Comparison of ENCODE assay signal across 23 mouse cellular contexts in genomic region chr19:47026513-47026912, GRCm38 (mm10). TPM values are rescaled to one million over a fixed set of nuclear protein-coding genes. Genes with fewer than 3 reads are reported as not detected.
DNase-seq lines count a peak whose midpoint lies in the region; ATAC-seq and TF ChIP-seq lines count a peak whose summit lies in the region.
"Had no signal": no experiment of that assay in that cellular context is flagged by ENCODE, and none has a peak within 500 bp of the region (broad histone marks: within the 10 kb centered on the region; RNA-seq: fewer than 3 reads in every experiment).

No protein-coding gene starts in this region.

- intact Hi-C loops in left cerebral cortex, postnatal 36 days (cut with DNase I): no loop called here

- TF ChIP-seq EP300 in liver, embryonic 14.5 days (IDR thresholded peaks at IDR 0.05; ENCODE audit: low read depth): no peak

- H3K9ac ChIP-seq in hindbrain, postnatal 0 days (replicated peaks; ENCODE audit: low read length): no peak overlapping the region
- H3K9ac ChIP-seq in hindbrain, embryonic 11.5 days (ENCODE audit: low read depth, low read length): no peak overlapping the region
- H3K9ac ChIP-seq in liver, embryonic 14.5 days (replicated peaks): no peak overlapping the region
- H3K9ac ChIP-seq in liver, embryonic 12.5 days: no peak overlapping the region
- no peak overlapping the region for H3K9ac ChIP-seq in ES-E14 (ENCODE audit: insufficient read depth, low read depth, low read length, poor library complexity, severe bottlenecking)
- H3K9ac ChIP-seq: forebrain, embryonic 13.5 days; forebrain, postnatal 0 days; heart, embryonic 12.5 days; hindbrain, embryonic 15.5 days had no signal

- H3K4me3 ChIP-seq in hindbrain, postnatal 0 days (ENCODE audit: low read length): no peak overlapping the region
- H3K4me3 ChIP-seq in hindbrain, embryonic 11.5 days (ENCODE audit: low read depth, low read length): no peak overlapping the region
- no peak overlapping the region for H3K4me3 ChIP-seq in liver, embryonic 14.5 days (ENCODE audit: insufficient read depth in 1 of 2, low read depth in 2 of 2, low read length in 2 of 2)
- no peak overlapping the region for H3K4me3 ChIP-seq in liver, embryonic 12.5 days
- H3K4me3 ChIP-seq in ES-E14 (ENCODE audit: insufficient read depth in 1 of 2, low read depth in 1 of 2, low read length in 2 of 2, poor library complexity in 1 of 2, severe bottlenecking in 1 of 2): no peak overlapping the region
- H3K4me3 ChIP-seq: embryonic facial prominence, embryonic 10.5 days; forebrain, embryonic 13.5 days; heart, adult 2 months; heart, embryonic 12.5 days; hindbrain, embryonic 10.5 days; hindbrain, embryonic 15.5 days had no signal

- 89% methylated on average over 4 of the region's 4 CpGs for WGBS in hindbrain, postnatal 0 days
- 83% methylated on average over 4 of the region's 4 CpGs for WGBS in hindbrain, embryonic 11.5 days
- WGBS in liver, embryonic 14.5 days (ENCODE audit: insufficient replicate concordance): 73% methylated on average over 4 of the region's 4 CpGs
- 78% methylated on average over 4 of the region's 4 CpGs for WGBS in liver, embryonic 12.5 days (ENCODE audit: insufficient replicate concordance)

- H3K27ac ChIP-seq in hindbrain, postnatal 0 days: no peak overlapping the region
- H3K27ac ChIP-seq in hindbrain, embryonic 11.5 days (ENCODE audit: low read depth, low read length): no peak overlapping the region
- no peak overlapping the region for H3K27ac ChIP-seq in liver, embryonic 14.5 days
- H3K27ac ChIP-seq in liver, embryonic 12.5 days: no peak overlapping the region
- no peak overlapping the region for H3K27ac ChIP-seq in ES-E14 (ENCODE audit: insufficient read depth, low read depth, low read length, poor library complexity, severe bottlenecking)
- H3K27ac ChIP-seq: embryonic facial prominence, embryonic 10.5 days; forebrain, embryonic 13.5 days; heart, adult 2 months; hindbrain, embryonic 10.5 days; hindbrain, embryonic 15.5 days had no signal

- peaks cover 28% of the 10 kb centered on the region; the same call in 1 of the 2 replicates for H3K36me3 ChIP-seq in hindbrain, postnatal 0 days (ENCODE audit: insufficient read depth, low read length)
- H3K36me3 ChIP-seq in hindbrain, embryonic 11.5 days (ENCODE audit: control insufficient read depth, insufficient read depth, low read length): no peaks in the 10 kb centered on the region
- H3K36me3 ChIP-seq in liver, embryonic 14.5 days (replicated peaks; ENCODE audit: control insufficient read depth, insufficient read depth, low read depth): no peaks in the 10 kb centered on the region
- H3K36me3 ChIP-seq in liver, embryonic 12.5 days: no peaks in the 10 kb centered on the region
- H3K36me3 ChIP-seq in ES-E14 (ENCODE audit: control insufficient read depth, insufficient read depth, low read length, poor library complexity, severe bottlenecking): peaks cover 19% of the 10 kb centered on the region; the same call in 1 of the 2 replicates
- H3K36me3 ChIP-seq: embryonic facial prominence, embryonic 10.5 days; heart, embryonic 12.5 days had no signal

- no peaks in the 10 kb centered on the region for H3K4me1 ChIP-seq in hindbrain, postnatal 0 days (ENCODE audit: insufficient read depth, low read length)
- no peaks in the 10 kb centered on the region for H3K4me1 ChIP-seq in hindbrain, embryonic 11.5 days (replicated peaks; ENCODE audit: control insufficient read depth, insufficient read depth, low read length)
- H3K4me1 ChIP-seq in liver, embryonic 14.5 days (replicated peaks; ENCODE audit: control insufficient read depth in 2 of 2, insufficient read depth in 2 of 2, low read length in 1 of 2): peaks cover 0 to 2% of the 10 kb centered on the region in 2 experiments; a peak in 1 of 4 replicates
- H3K4me1 ChIP-seq in liver, embryonic 12.5 days: no peaks in the 10 kb centered on the region
- peaks cover 0 to 5% of the 10 kb centered on the region in 2 experiments; a peak in 3 of 4 replicates for H3K4me1 ChIP-seq in ES-E14 (ENCODE audit: control insufficient read depth in 2 of 2, insufficient read depth in 2 of 2, low read length in 2 of 2, poor library complexity in 1 of 2)
- H3K4me1 ChIP-seq: forebrain, embryonic 13.5 days; heart, embryonic 12.5 days; hindbrain, embryonic 15.5 days had no signal

- no peak overlapping the region for H3K4me2 ChIP-seq in hindbrain, postnatal 0 days (ENCODE audit: low read depth, low read length)
- no peak overlapping the region for H3K4me2 ChIP-seq in hindbrain, embryonic 11.5 days (replicated peaks; ENCODE audit: low read depth, low read length)
- no peak overlapping the region for H3K4me2 ChIP-seq in liver, embryonic 14.5 days (ENCODE audit: low read depth)
- H3K4me2 ChIP-seq in liver, embryonic 12.5 days: no peak overlapping the region
- H3K4me2 ChIP-seq: forebrain, embryonic 13.5 days; heart, embryonic 12.5 days; hindbrain, embryonic 15.5 days had no signal

- TF ChIP-seq CTCF in hindbrain, postnatal 0 days (IDR thresholded peaks at IDR 0.05; ENCODE audit: low read depth): peak; percentile 20; the same call in 1 of the 2 replicates
- peak; percentile 26; the same call in 1 of the 2 replicates for TF ChIP-seq CTCF in liver, embryonic 14.5 days (IDR thresholded peaks at IDR 0.05; ENCODE audit: low read depth)

- no peak for DNase-seq in hindbrain, postnatal 0 days (ENCODE audit: low spot score)
- no peak for DNase-seq in hindbrain, embryonic 11.5 days (ENCODE audit: low spot score)
- no peak for DNase-seq in liver, embryonic 14.5 days (ENCODE audit: low read depth in 3 of 3, low spot score in 3 of 3)
- DNase-seq in ES-E14 (ENCODE audit: low read depth, low spot score) (no peak), ZHBTc4 (ENCODE audit: low read depth, low spot score) (peak; percentile 25)
- DNase-seq in left cerebral cortex, postnatal 36 days (ENCODE audit: low spot score in 2 of 2): no peak
- DNase-seq: adrenal gland, adult 2 months; adrenal gland, postnatal 25 days; B cell, adult 2 months; cerebellum, adult 2 months; cerebellum, postnatal 10 days; forebrain, postnatal 0 days; gastrocnemius, postnatal 14 days; heart, adult 2 months had no signal

- no peaks in the 10 kb centered on the region for H3K9me3 ChIP-seq in hindbrain, postnatal 0 days (ENCODE audit: low read length)
- H3K9me3 ChIP-seq in hindbrain, embryonic 11.5 days (ENCODE audit: control insufficient read depth, low read length): no peaks in the 10 kb centered on the region
- no peaks in the 10 kb centered on the region for H3K9me3 ChIP-seq in liver, embryonic 14.5 days (ENCODE audit: control insufficient read depth, low read length)
- no peaks in the 10 kb centered on the region for H3K9me3 ChIP-seq in liver, embryonic 12.5 days (replicated peaks)
- no peaks in the 10 kb centered on the region for H3K9me3 ChIP-seq in ES-E14 (ENCODE audit: control insufficient read depth, insufficient read depth, low read depth, low read length)
- H3K9me3 ChIP-seq: embryonic facial prominence, embryonic 10.5 days; forebrain, embryonic 13.5 days; heart, embryonic 12.5 days; hindbrain, embryonic 10.5 days; hindbrain, embryonic 15.5 days had no signal

- in situ Hi-C loops in ES-E14 (cut with MboI; ENCODE audit: low sequenced_read_pairs in 2 of 2, unreplicated experiment in 2 of 2): no loop called here

- no peaks in the 10 kb centered on the region for H3K27me3 ChIP-seq in hindbrain, postnatal 0 days (ENCODE audit: insufficient read depth, low read length)
- H3K27me3 ChIP-seq in hindbrain, embryonic 11.5 days (ENCODE audit: control insufficient read depth, insufficient read depth, low read length): no peaks in the 10 kb centered on the region
- no peaks in the 10 kb centered on the region for H3K27me3 ChIP-seq in liver, embryonic 14.5 days (ENCODE audit: control insufficient read depth, insufficient read depth, low read length)
- H3K27me3 ChIP-seq in liver, embryonic 12.5 days (replicated peaks): peaks cover 23% of the 10 kb centered on the region
- H3K27me3 ChIP-seq: forebrain, embryonic 13.5 days; heart, embryonic 12.5 days; hindbrain, embryonic 15.5 days had no signal

- ATAC-seq in hindbrain, postnatal 0 days: no peak
- no peak for ATAC-seq in hindbrain, embryonic 11.5 days (ENCODE audit: low FRiP score)
- no peak for ATAC-seq in liver, embryonic 14.5 days (ENCODE audit: insufficient read depth)
- ATAC-seq in liver, embryonic 12.5 days: no peak
- ATAC-seq: CD4-positive, CD25-positive, alpha-beta regulatory T cell, adult 4 months; forebrain, embryonic 13.5 days; forebrain, postnatal 0 days had no signal

RNA-seq across cellular contexts. Expression of gene Nt5c2, which starts 11.6 kb away (rescaled TPM):
- total RNA-seq in hindbrain, postnatal 0 days (2014; rRNA removed): 43.4 and 44.2 TPM in 2 replicates
- 79.8 and 80.7 TPM in 2 replicates for polyA plus RNA-seq in hindbrain, postnatal 0 days (2015; fragmentation: Nextera tagmentation; extraction: Ambion mirVana)
- 81.5 and 90.6 TPM in 2 replicates for polyA plus RNA-seq in hindbrain, embryonic 11.5 days (2014; fragmentation: Nextera tagmentation; extraction: Ambion mirVana)
- polyA plus RNA-seq in liver, embryonic 14.5 days (2012; rRNA removed): 10.7 and 14.9 TPM in 2 replicates
- polyA plus RNA-seq in liver, embryonic 14.5 days (2014; fragmentation: Nextera tagmentation; extraction: Ambion mirVana): 45.0 and 52.3 TPM in 2 replicates
- 67.1 and 78.5 TPM in 2 replicates for polyA plus RNA-seq in liver, embryonic 12.5 days (2016; fragmentation: Nextera tagmentation; extraction: Ambion mirVana)
- total RNA-seq in ES-E14 (2012; rRNA removed): 26.9 and 27.0 TPM in 2 replicates
- 10 to 100 TPM; 68.1 to 78.8 TPM for total RNA-seq in left cerebral cortex, postnatal 36 days (2021)

RNA-seq across cellular contexts. Expression of gene Ina, which starts 12.0 kb away (rescaled TPM):
- total RNA-seq in hindbrain, postnatal 0 days (2014; rRNA removed): 217 and 280 TPM in 2 replicates
- polyA plus RNA-seq in hindbrain, postnatal 0 days (2015; fragmentation: Nextera tagmentation; extraction: Ambion mirVana): 294 and 315 TPM in 2 replicates
- 266 and 290 TPM in 2 replicates for polyA plus RNA-seq in hindbrain, embryonic 11.5 days (2014; fragmentation: Nextera tagmentation; extraction: Ambion mirVana)
- 0.02 and 0.36 TPM in 2 replicates for polyA plus RNA-seq in liver, embryonic 14.5 days (2012; rRNA removed)
- polyA plus RNA-seq in liver, embryonic 14.5 days (2014; fragmentation: Nextera tagmentation; extraction: Ambion mirVana): 0.09 TPM in 1 of 2 replicates, not detected in the other
- 0.11 and 0.12 TPM in 2 replicates for polyA plus RNA-seq in liver, embryonic 12.5 days (2016; fragmentation: Nextera tagmentation; extraction: Ambion mirVana)
- total RNA-seq in ES-E14 (2012; rRNA removed): 9.8 and 18.4 TPM in 2 replicates
- total RNA-seq in left cerebral cortex, postnatal 36 days (2021): 100 to 1,000 TPM; 209 to 221 TPM
- total RNA-seq: gastrocnemius, adult 18-20 months; gastrocnemius, postnatal 14 days; heart, postnatal 25 days had no signal
- polyA plus RNA-seq: CD4-positive, CD25-positive, alpha-beta regulatory T cell, adult 4 months had no signal

RNA-seq across cellular contexts. Expression of gene Pcgf6, which starts 24.2 kb away (rescaled TPM):
- 12.9 and 17.9 TPM in 2 replicates for total RNA-seq in hindbrain, postnatal 0 days (2014; rRNA removed)
- polyA plus RNA-seq in hindbrain, postnatal 0 days (2015; fragmentation: Nextera tagmentation; extraction: Ambion mirVana): 20.0 and 22.7 TPM in 2 replicates
- 31.6 and 32.2 TPM in 2 replicates for polyA plus RNA-seq in hindbrain, embryonic 11.5 days (2014; fragmentation: Nextera tagmentation; extraction: Ambion mirVana)
- 6.2 and 10.4 TPM in 2 replicates for polyA plus RNA-seq in liver, embryonic 14.5 days (2012; rRNA removed)
- 7.5 and 9.8 TPM in 2 replicates for polyA plus RNA-seq in liver, embryonic 14.5 days (2014; fragmentation: Nextera tagmentation; extraction: Ambion mirVana)
- 19.0 and 20.0 TPM in 2 replicates for polyA plus RNA-seq in liver, embryonic 12.5 days (2016; fragmentation: Nextera tagmentation; extraction: Ambion mirVana)
- total RNA-seq in ES-E14 (2012; rRNA removed): 34.0 and 40.2 TPM in 2 replicates
- total RNA-seq in left cerebral cortex, postnatal 36 days (2021): 10 to 100 TPM; 11.7 to 18.1 TPM

RNA-seq across cellular contexts. Expression of gene Taf5, which starts 41.0 kb away (rescaled TPM):
- total RNA-seq in hindbrain, postnatal 0 days (2014; rRNA removed): 7.2 and 11.3 TPM in 2 replicates
- 2.9 and 3.3 TPM in 2 replicates for polyA plus RNA-seq in hindbrain, postnatal 0 days (2015; fragmentation: Nextera tagmentation; extraction: Ambion mirVana)
- 10.8 and 11.8 TPM in 2 replicates for polyA plus RNA-seq in hindbrain, embryonic 11.5 days (2014; fragmentation: Nextera tagmentation; extraction: Ambion mirVana)
- polyA plus RNA-seq in liver, embryonic 14.5 days (2012; rRNA removed): 3.1 and 4.7 TPM in 2 replicates
- polyA plus RNA-seq in liver, embryonic 14.5 days (2014; fragmentation: Nextera tagmentation; extraction: Ambion mirVana): 5.3 and 6.0 TPM in 2 replicates
- polyA plus RNA-seq in liver, embryonic 12.5 days (2016; fragmentation: Nextera tagmentation; extraction: Ambion mirVana): 9.5 and 10.1 TPM in 2 replicates
- 17.1 and 19.2 TPM in 2 replicates for total RNA-seq in ES-E14 (2012; rRNA removed)
- 1 to 10 TPM; 5.9 to 6.0 TPM for total RNA-seq in left cerebral cortex, postnatal 36 days (2021)

Comparison
In these comparisons a context has a peak if more than half of its experiments do, and no peak if none do; other contexts are left out.
1. RNA of gene Ina, which starts 12.0 kb away (polyA plus RNA-seq): 294 to 315 TPM in hindbrain, postnatal 0 days and 266 to 290 TPM in hindbrain, embryonic 11.5 days; 0.11 to 0.12 TPM in liver, embryonic 12.5 days and 0.02 to 0.36 TPM in liver, embryonic 14.5 days; every median in the first group is over 100 times any median in the second.